Mouse (Mus musculus) liver, embryonic 14.5 days (tissue): ENCODE data around the gene Mdga2. TPM values are rescaled to one million over a fixed set of nuclear protein-coding genes. Genes with fewer than 3 reads are reported as not detected.

ENCODE experiments used
- ATAC-seq: fragments of 200-750 bp; cut with Nextera tagmentation; 2 replicates; pipeline ENCODE4 v1.8.0; 2017; ENCODE audit warnings: moderate number of reproducible peaks, mild to moderate bottlenecking, moderate library complexity; ENCODE audit not compliant: insufficient read depth
- DNase-seq, 3 experiments: peaks; one replicate each; pipeline ENCODE4 v3.0.0-alpha.2; 2012 to 2013; ENCODE audit warnings: low read depth in 3 of 3, low spot score in 3 of 3
- H3K27ac ChIP-seq: fragments of 300-500 bp; sonication (generic); 2 replicates; pipeline ENCODE4 v1.5.1; 2014; ENCODE audit warnings: moderate library complexity, mild to moderate bottlenecking, control low read depth, inconsistent platforms
- H3K27me3 ChIP-seq: fragments of 300-500 bp; sonication (generic); 2 replicates; pipeline ENCODE4 v1.6.1; 2014; ENCODE audit warnings: mild to moderate bottlenecking, low read length, moderate library complexity; ENCODE audit not compliant: control insufficient read depth, insufficient read depth
- H3K36me3 ChIP-seq: fragments of 300-500 bp; sonication (generic); replicated peaks from 2 replicates; pipeline ENCODE4 v1.6.1; 2014; ENCODE audit warnings: low read depth; ENCODE audit not compliant: control insufficient read depth, insufficient read depth
- H3K4me1 ChIP-seq, 2 experiments: fragments of 200-500 bp in 1 of 2; fragments of 300-500 bp in 1 of 2; sonication (generic) in 1 of 2; replicated peaks; 2 replicates each; pipeline ENCODE4 v1.6.1; 2012 to 2014; ENCODE audit warnings: antibody characterized with exemption in 1 of 2, inconsistent platforms in 1 of 2, low read length in 1 of 2; ENCODE audit not compliant: control insufficient read depth in 2 of 2, insufficient read depth in 2 of 2
- H3K4me2 ChIP-seq: fragments of 300-500 bp; sonication (generic); 2 replicates; pipeline ENCODE4 v1.6.1; 2014; ENCODE audit warnings: low read depth, mild to moderate bottlenecking, control low read depth, moderate library complexity
- H3K4me3 ChIP-seq, 2 experiments: fragments of 200-500 bp in 1 of 2; fragments of 300-500 bp in 1 of 2; sonication (generic) in 1 of 2; 2 replicates each; pipeline ENCODE4 v1.5.1; 2012 to 2014; ENCODE audit warnings: low read depth in 2 of 2, low read length in 2 of 2, mild to moderate bottlenecking in 2 of 2, control low read depth in 1 of 2, inconsistent platforms in 1 of 2, moderate library complexity in 1 of 2; ENCODE audit not compliant: insufficient read depth in 1 of 2
- H3K9ac ChIP-seq: fragments of 300-500 bp; sonication (generic); replicated peaks from 2 replicates; pipeline ENCODE4 v1.6.1; 2014; ENCODE audit warnings: mild to moderate bottlenecking, control low read depth, moderate library complexity
- H3K9me3 ChIP-seq: fragments of 300-500 bp; sonication (generic); 2 replicates; pipeline ENCODE4 v1.6.1; 2016; ENCODE audit warnings: low read length, mixed read lengths; ENCODE audit not compliant: control insufficient read depth
- CTCF ChIP-seq: IDR thresholded peaks from 2 replicates; pipeline ENCODE4 v1.5.1; 2016; ENCODE audit warnings: antibody characterized with exemption, low read depth, control low read depth
- EP300 ChIP-seq: IDR thresholded peaks from 2 replicates; pipeline ENCODE4 v1.6.1; 2016; ENCODE audit warnings: antibody characterized with exemption, low read depth
- WGBS: fragments of 180-500 bp; shearing (Covaris S2); extraction: QIAGEN DNeasy Blood & Tissue Kit; methylation state at CpG from one replicate; pipeline ENCODE4 v1.1.7; 2014; ENCODE audit not compliant: insufficient replicate concordance; 5-methylcytosine and 5-hydroxymethylcytosine counted together
- polyA plus RNA-seq, 2 experiments: library from polyadenylated mRNA; depleted of rRNA in 1 of 2; stranded (reverse) in 1 of 2; unstranded in 1 of 2; fragments of >200 nt; fragmentation: Nextera tagmentation in 1 of 2; extraction: Ambion mirVana in 1 of 2; gene quantifications; 2 replicates each; pipeline versions ENCODE4 v1.2.1 to v1.2.3; 2012 to 2014

Gene Mdga2
- polyA plus RNA-seq, 2 experiments = 0.02 TPM; not detected in 1

- Histone ChIP-seq H3K36me3 (no peaks in the 10 kb centered on the region), H3K9ac (no peak overlapping the region), H3K27me3 (no peaks in the 10 kb centered on the region), H3K4me3 (no peak overlapping the region), H3K27ac (no peak overlapping the region), H3K4me2 (no peak overlapping the region), H3K9me3 (no peaks in the 10 kb centered on the region), H3K4me1 (no peaks in the 10 kb centered on the region)
- no peak for DNase-seq
- no peak for ATAC-seq
- TF ChIP-seq EP300 = no peak
- TF ChIP-seq CTCF = no peak
- WGBS = 54% methylated on average over 4 of the region's 4 CpGs
Measured at GRCm38 (mm10) chr12:66899366-66899765, 323.0 kb downstream of the Mdga2 start.

GRCm38 (mm10) chr12:66896790-66897189 lies 325.6 kb downstream of the Mdga2 start:
- WGBS = 80% methylated on average over 3 of the region's 3 CpGs
- Histone ChIP-seq H3K9me3 (no peaks in the 10 kb centered on the region), H3K36me3 (no peaks in the 10 kb centered on the region), H3K4me1 (no peaks in the 10 kb centered on the region), H3K4me3 (no peak overlapping the region), H3K27me3 (no peaks in the 10 kb centered on the region), H3K27ac (no peak overlapping the region), H3K9ac (no peak overlapping the region), H3K4me2 (no peak overlapping the region)
- TF ChIP-seq EP300 (no peak), CTCF (no peak)
- no peak for ATAC-seq
- no peak for DNase-seq

- Histone ChIP-seq H3K4me3 (no peak overlapping the region), H3K9ac (no peak overlapping the region), H3K27ac (no peak overlapping the region), H3K36me3 (no peaks in the 10 kb centered on the region), H3K4me1 (no peaks in the 10 kb centered on the region), H3K27me3 (no peaks in the 10 kb centered on the region), H3K9me3 (no peaks in the 10 kb centered on the region), H3K4me2 (no peak overlapping the region)
- 49% methylated on average over 3 of the region's 3 CpGs for WGBS
- no peak for DNase-seq
- ATAC-seq = no peak
- TF ChIP-seq EP300 (no peak), CTCF (no peak)
Measured at GRCm38 (mm10) chr12:66890296-66890695, 332.1 kb downstream of the Mdga2 start.

- Histone ChIP-seq H3K27ac (no peak overlapping the region), H3K4me1 (no peaks in the 10 kb centered on the region), H3K36me3 (no peaks in the 10 kb centered on the region), H3K4me2 (no peak overlapping the region), H3K9me3 (no peaks in the 10 kb centered on the region), H3K4me3 (no peak overlapping the region), H3K27me3 (no peaks in the 10 kb centered on the region), H3K9ac (no peak overlapping the region)
- WGBS = 72% methylated on average over 3 of the region's 3 CpGs
- no peak for DNase-seq
- ATAC-seq = no peak
- TF ChIP-seq CTCF (no peak), EP300 (no peak)
Measured at GRCm38 (mm10) chr12:66889276-66889675, 333.1 kb downstream of the Mdga2 start.

- TF ChIP-seq CTCF (no peak), EP300 (no peak)
- no peak overlapping the region for H3K27ac ChIP-seq
Measured at GRCm38 (mm10) chr12:66888636-66889035, 333.7 kb downstream of the Mdga2 start.

More at GRCm38 (mm10) chr12:66888636-66889035, 333.7 kb downstream of the Mdga2 start:
- H3K4me1 ChIP-seq = no peaks in the 10 kb centered on the region
- H3K27me3 ChIP-seq = no peaks in the 10 kb centered on the region
- no peaks in the 10 kb centered on the region for H3K9me3 ChIP-seq
- no peak for DNase-seq
- ATAC-seq = no peak
- no peaks in the 10 kb centered on the region for H3K36me3 ChIP-seq
- WGBS = 75% methylated on average over 1 of the region's 1 CpGs
- H3K4me3 ChIP-seq = no peak overlapping the region
- H3K9ac ChIP-seq = no peak overlapping the region
- H3K4me2 ChIP-seq = no peak overlapping the region
